Mouse (Mus musculus) activated CD4-positive, CD25-positive, alpha-beta regulatory T cell (primary cell): ENCODE data around the gene Gm10662. TPM values are rescaled to one million over a fixed set of nuclear protein-coding genes. Genes with fewer than 3 reads are reported as not detected.

Experiments
- polyA plus RNA-seq, 2 experiments: library from polyadenylated mRNA; unstranded; fragments of 100-300 nt; shearing (Covaris generic); gene quantifications; one replicate each; pipeline ENCODE4 v1.2.1; 2017

Gm10662 gene
- polyA plus RNA-seq, result under 1 TPM in 1 of 2 experiments, not detected in 1; 0.23 TPM

DNA sequence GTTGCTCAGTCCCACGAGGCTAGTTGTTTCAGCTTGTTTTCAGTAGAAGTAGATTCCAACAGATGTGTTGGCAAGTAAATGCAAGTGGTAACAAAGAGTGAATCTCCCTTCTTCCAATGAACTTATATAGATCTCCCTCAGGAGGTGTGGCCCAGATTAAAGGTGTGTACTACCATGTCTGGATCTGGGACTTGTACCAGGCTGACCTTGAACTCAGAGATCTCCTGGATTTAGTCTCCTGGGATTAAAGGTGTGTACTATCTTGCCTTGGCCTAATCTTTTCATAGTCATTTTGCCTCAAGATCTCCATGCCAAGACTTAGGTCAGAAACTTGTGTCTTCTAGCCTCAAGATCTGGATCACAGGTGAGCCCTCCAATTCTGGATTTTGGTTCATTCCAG is at the start of gene Gm10662:
Gm10662 (minus strand) TSS at position 101 of the 400 bp plus-strand sequence.

Other genes starting within 250 kb of the Gm10662 start
- gene Gm4214, start 159.8 kb downstream of the Gm10662 start, polyA plus RNA-seq, result not detected
- gene Gm4216, start 124.6 kb downstream of the Gm10662 start, polyA plus RNA-seq, result not detected
- under 1 TPM in 1 of 2 experiments, not detected in 1; 0.21 TPM for gene Vmn1r163, start 88.9 kb downstream of the Gm10662 start, polyA plus RNA-seq
- not detected for gene Gm8720, start 77.0 kb downstream of the Gm10662 start, polyA plus RNA-seq
- not detected for gene Vmn1r165, start 72.9 kb upstream of the Gm10662 start, polyA plus RNA-seq
- not detected for gene Vmn1r166, start 107.2 kb upstream of the Gm10662 start, polyA plus RNA-seq
- gene Gm6902, start 134.4 kb upstream of the Gm10662 start, polyA plus RNA-seq, result under 1 TPM in 1 of 2 experiments, not detected in 1; 0.50 TPM
- not detected for gene Nlrp4e, start 156.7 kb upstream of the Gm10662 start, polyA plus RNA-seq
- not detected for gene Nlrp5, start 241.4 kb upstream of the Gm10662 start, polyA plus RNA-seq